Mouse (Mus musculus) inflammation-experienced regulatory T-cells, adult 16 weeks (primary cell): ENCODE measurements around the gene Morc2b. TPM values are rescaled to one million over a fixed set of nuclear protein-coding genes. Genes with fewer than 3 reads are reported as not detected.

Experiments
- polyA plus RNA-seq: library from polyadenylated mRNA; unstranded; fragments of 100-300 nt; shearing (Covaris generic); gene quantifications from one replicate; pipeline ENCODE4 v1.2.1, GENCODE M21; 2017

Gene Morc2b
- polyA plus RNA-seq, result not detected

DNA sequence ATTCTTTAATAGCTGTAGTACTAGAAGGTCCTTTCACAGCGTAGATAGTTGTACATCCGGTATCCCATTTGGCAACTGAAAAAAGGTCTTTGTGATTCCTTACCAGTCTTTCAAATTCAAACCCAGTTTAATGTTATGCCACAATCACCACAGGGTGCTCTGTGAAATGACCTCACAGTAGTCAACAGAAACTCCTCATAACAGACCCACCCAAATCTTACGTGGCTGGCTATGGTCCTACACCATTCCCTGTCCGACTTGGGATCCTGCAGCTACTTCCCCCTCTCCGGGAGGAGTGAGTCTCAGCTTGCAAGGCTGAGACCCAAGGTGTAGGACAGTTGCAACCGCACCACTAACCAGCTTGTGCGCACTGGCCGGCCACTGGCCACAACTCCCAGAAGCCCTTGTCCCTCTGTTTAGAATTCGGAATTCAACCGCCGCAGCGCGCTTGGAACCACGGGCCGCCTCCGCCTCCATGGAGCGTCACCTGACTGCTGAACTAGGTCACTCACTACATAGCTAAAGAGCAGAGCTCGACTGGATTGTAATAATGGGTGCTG is at the start of gene Morc2b:
Gene Morc2b (minus strand): TSS at position 423 of the 560 bp plus-strand sequence.

DNA sequence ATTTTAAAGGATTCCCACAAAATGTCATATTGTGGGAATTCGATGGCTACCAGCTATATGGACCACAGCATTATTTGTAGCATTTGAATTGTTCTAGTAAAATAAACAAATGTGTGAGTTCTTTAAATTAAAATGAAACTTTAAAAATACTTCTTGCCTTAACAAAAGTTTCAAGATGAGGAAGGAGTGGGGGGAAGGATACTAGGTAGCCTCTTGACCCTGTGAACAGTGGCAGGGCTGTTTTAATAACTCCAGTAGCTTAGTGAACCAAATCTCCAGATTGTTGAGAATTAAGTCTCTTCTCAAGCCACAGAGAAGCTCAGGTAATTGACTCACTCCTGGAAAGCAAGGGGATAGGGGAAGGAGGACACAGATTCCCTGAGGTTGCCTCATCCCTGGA is 28.7 kb upstream of the Morc2b start, which contains the start of gene Olfr55:
Gene Olfr55 (plus strand): TSS at position 301 of the 400 bp plus-strand sequence.

DNA sequence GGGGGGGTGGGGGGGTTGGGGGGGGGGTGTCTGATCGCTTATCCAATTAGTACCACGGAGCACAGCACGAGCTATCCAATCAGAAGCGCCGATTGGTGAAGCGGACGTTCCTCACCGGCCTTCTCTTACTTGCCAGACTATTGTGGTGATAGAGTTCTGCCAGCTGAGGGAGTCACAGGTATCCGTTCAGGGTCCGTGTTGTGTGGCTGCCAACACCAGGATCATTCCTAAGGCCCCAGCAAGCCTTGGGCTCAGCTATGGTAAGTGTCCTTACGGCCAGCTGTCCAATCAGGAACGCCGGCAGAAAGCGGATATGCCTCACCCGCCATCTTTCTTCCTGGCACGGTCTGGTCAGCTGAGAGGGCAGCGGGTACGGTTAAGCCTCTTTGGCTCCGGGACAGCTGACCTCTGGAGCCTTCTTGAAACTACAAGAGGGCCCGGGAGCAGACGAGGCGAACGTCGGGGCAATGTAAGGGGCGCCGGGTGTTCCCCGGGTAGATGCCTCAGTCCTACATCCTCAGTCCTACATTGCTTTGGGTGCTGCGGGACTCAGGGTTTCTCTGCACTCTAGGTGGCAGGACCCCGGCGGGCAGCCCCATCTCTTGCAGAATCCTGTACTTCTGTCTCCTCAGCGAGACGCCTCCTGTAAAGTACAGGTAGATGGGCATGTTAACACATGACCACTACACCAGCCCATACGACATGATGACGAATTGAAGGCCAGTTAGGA is 50.1 kb downstream of the Morc2b start, which contains the start of gene Zfp563:
Gene Zfp563 (plus strand): TSS at position 91 of the 730 bp plus-strand sequence.

DNA sequence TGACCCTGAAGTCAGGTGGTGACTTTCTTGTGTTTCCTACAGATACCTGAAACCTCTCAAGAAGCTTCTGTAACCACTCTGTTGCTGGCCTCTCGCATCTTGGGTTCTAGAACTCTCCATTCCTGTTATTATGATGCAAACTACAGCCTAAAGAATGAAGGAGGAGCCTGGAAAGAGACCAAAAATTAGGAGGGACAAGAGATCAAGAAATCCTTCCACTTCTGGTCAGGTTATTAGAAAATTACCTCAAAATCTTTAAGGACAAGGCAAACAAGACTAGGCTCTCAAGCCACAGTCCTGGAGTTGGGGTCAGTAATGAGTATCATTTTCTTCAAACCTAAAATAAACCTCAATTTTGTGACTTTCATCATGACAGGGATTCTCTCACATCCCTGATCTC is 71.5 kb downstream of the Morc2b start, which contains the start of gene 4921501E09Rik:
Gene 4921501E09Rik (minus strand): TSS at position 101 of the 400 bp plus-strand sequence.

Other genes starting within 250 kb of the Morc2b start
- 16.6 TPM for gene Zfp870, start 248.0 kb downstream of the Morc2b start, polyA plus RNA-seq
- not detected for gene Cyp4f14, start 222.3 kb downstream of the Morc2b start, polyA plus RNA-seq
- gene Cyp4f13, start 192.3 kb downstream of the Morc2b start, polyA plus RNA-seq, result 61.2 TPM
- gene Zfp472, start 173.9 kb downstream of the Morc2b start, polyA plus RNA-seq, result 26.4 TPM
- gene Zfp952, start 146.6 kb downstream of the Morc2b start, polyA plus RNA-seq, result 19.0 TPM
- 11.1 TPM for gene Zfp763, start 106.3 kb downstream of the Morc2b start, polyA plus RNA-seq
- not detected for gene 4921501E09Rik, start 71.6 kb downstream of the Morc2b start, polyA plus RNA-seq
- gene Zfp563, start 50.4 kb downstream of the Morc2b start, polyA plus RNA-seq, result 7.5 TPM
- gene Olfr55, start 28.8 kb upstream of the Morc2b start, polyA plus RNA-seq, result not detected
- not detected for gene Olfr239, start 51.6 kb upstream of the Morc2b start, polyA plus RNA-seq
- gene Olfr1564, start 82.0 kb upstream of the Morc2b start, polyA plus RNA-seq, result not detected
- gene Zfp955a, start 115.5 kb upstream of the Morc2b start, polyA plus RNA-seq, result 22.5 TPM
- not detected for gene Olfr63, start 125.0 kb upstream of the Morc2b start, polyA plus RNA-seq
- gene Zfp955b, start 149.9 kb upstream of the Morc2b start, polyA plus RNA-seq, result 18.0 TPM
- gene Zfp81, start 219.2 kb upstream of the Morc2b start, polyA plus RNA-seq, result 10.5 TPM